Mouse (Mus musculus) left cerebral cortex, postnatal 4 days (tissue): Measurements from ENCODE around the gene Tsga10ip. TPM values are rescaled to one million over a fixed set of nuclear protein-coding genes. Genes with fewer than 3 reads are reported as not detected.
A peak's percentile ranks its signal among the peaks of the same experiment; 100 is the strongest.
"Not testable (repeated sequence)": the region's sequence is repeated elsewhere in the genome, so short reads cannot be mapped to it uniquely, and the experiment has no call there.

ENCODE experiments used
- DNase-seq: peaks from one replicate; pipeline ENCODE4 v3.0.0-alpha.2; 2022
- intact Hi-C: fragments of 180-260 bp; cut with DNase I; formaldehyde crosslinking; loops from one replicate; pipeline ENCODE4 v1.15.1; 2025
- total RNA-seq, 2 experiments: library from RNA; stranded (reverse); gene quantifications; 2 replicates each; pipeline ENCODE4 v1.2.3; 2021

Tsga10ip gene
- total RNA-seq, 2 experiments from 2014 or later, result not detected

DNA sequence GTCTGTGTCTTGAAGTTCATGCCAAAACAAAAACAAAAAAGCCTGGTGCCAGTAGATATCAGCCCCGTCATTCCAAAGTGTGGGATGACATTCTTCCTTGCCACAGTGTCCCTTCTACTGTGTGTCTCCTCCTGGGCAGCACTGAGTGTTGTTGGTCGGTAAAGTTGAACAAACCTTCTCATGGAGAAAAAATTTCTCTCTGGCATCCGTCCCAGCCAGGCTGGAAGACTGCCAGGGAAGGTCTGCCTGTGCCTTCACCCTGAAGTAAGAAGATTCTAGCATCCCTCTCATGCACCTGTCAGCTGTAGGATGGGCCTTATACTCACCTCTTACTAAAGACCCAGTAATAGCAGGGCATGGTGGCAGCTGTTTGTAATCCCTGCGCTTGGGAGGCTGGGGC lies 9.4 kb downstream of the Tsga10ip start:
- DNase-seq, result peak; percentile 69
- intact Hi-C loops, result no loop called here

DNA sequence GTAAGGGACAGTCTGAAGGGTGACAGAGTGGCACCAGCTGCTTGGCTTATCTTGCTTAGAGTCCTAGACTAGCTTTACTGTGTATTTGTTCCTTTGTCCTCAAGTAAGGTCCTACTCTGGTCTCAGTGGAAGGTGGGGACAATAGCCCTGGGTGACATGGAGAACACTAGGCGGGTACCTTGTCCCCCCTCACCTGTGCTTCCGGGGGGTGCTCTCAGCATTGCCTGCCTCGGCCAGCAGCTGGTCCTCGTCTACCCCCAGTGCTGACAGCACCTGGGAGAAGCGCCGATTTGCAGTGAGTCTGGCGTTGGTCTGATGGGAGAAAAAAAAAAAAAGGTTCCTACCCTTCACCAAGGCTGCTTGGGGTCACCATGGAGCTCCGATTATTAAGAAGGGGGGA lies 11.9 kb downstream of the Tsga10ip start:
- DNase-seq, result no peak
- intact Hi-C loops, result no loop called here

GRCm38 (mm10) chr19:5389647-5390046 lies 12.7 kb downstream of the Tsga10ip start:
- intact Hi-C loops, result no loop called here
- no peak for DNase-seq

- intact Hi-C loops, result no loop called here
- DNase-seq, result peak; percentile 97
Measured at GRCm38 (mm10) chr19:5388588-5389242, 13.6 kb downstream of the Tsga10ip start, which contains the start of gene Sart1. Sart1 (minus strand) TSS chr19:5388703.

DNA sequence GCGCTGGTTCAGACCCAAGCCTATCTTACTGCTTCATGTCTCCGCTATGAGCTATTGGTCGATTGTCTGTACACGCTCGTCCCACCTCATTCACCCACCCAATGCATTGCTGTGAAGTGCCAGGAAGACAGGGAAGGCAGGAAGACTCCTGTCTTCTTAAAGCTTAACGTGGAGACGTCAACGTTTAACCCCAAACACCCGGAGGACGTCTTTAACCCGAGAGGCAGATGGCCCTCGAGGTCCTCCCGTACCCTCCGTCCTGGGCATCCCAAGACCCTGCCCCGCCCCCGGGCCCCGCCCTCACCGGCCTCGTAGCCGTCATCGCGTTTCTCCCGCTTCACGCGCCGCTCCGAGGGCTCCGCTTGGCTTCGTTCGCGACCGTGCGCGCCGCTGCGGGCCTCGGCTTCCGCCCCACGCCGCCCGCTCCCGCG lies 14.3 kb downstream of the Tsga10ip start:
- DNase-seq, result peak; percentile 42
- intact Hi-C loops, result no loop called here

DNA sequence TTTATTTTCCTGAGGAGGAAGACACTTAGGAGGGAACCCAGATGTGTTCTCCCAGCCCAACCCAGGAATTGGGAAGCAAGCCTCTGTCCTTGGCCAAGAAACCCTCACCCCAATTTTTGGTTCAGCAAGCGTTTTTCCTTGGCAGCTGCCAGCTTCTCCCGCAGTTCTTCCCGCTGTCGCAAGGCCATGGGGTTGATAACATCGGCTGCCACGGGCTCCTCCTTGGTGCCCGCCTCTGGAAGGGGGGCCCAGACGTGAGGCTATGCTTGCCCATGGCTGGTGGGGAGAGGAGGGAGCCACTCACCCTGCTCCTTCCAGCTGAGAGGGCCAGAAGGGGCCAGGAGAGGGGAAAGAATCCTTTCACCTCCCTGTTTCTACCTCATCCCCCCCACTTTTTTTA lies 17.6 kb downstream of the Tsga10ip start:
- intact Hi-C loops, result no loop called here
- DNase-seq, result no peak

DNA sequence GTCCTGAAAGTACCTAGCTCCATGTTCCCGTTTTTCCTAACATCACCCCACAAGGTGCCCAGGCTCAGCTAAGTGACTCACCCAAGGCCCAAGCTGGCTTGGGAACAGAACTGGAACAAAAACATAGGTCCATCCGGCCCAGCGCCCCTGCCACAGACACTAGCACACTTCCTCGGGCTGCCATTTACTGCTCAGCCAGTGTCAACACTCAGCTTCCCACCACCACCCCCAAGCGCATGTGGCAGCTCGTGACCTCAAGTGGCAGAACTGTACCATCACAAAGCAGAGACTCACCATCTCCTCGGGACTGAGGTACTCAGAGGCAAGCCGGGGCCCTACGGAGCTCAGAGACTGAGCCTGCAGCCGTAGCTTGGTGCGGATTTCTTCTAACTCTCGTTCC lies 19.0 kb downstream of the Tsga10ip start:
- intact Hi-C loops, result no loop called here
- DNase-seq, result no peak

DNA sequence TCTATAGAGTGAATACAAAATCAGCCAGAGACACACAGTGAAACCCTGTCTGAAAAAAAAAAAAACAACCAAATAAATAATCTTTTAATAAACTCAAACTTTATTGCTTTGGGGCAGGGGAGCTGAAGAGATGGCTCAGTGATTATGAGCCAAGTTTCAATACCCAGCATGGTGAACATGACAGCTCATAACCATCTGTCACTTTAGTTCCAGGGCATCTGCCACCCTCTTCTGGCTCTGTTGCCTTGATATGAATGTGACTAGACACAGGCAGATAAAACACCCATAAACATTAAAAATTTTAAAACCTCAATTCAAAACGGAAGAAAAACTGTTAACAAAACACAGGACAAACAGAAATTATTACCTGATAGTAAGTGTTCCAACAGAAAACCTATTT lies 24.9 kb downstream of the Tsga10ip start:
- intact Hi-C loops, result no loop called here
- DNase-seq, result no peak

DNA sequence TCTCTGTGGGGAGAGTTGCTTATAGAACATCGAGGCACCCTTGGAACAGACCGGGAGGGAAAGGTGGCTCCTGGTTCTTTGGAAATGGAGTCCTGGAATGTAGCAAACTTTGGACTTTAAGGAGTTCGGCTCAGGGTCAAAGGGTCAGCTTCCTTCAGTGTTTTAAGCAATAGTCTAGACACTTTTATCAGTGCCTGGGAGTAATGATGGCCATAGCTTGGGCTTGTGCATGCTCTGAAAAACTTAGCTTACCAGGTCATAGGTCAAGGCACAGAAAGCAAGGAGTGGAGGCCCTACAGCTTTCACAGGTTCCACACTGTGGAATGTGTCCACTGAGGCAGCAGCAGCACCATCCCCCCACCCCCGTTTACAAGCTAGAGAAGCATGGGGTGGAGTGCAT lies 27.6 kb downstream of the Tsga10ip start:
- intact Hi-C loops, result no loop called here
- DNase-seq, result no peak

DNA sequence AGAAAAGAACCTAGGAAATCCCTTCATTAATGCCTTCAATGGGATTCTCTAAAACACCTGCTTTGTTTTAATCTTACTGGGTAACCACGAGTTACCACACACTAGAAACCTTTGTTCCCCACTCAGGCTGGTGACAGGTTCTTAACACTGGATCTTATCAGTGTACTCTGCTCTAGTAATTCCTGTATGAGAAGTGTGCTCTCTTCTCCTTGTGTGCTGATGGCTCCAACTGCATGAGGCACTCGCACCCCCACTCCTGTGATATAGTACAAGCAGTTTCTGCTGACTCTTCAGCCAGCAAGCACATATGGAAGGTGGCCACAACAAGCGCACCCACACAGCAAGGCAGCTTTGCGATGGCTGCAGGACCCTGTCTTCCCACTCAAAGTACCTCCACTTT lies 28.1 kb downstream of the Tsga10ip start:
- intact Hi-C loops, result no loop called here
- no peak for DNase-seq

GRCm38 (mm10) chr19:5372724-5373123 lies 29.6 kb downstream of the Tsga10ip start:
- no peak for DNase-seq
- intact Hi-C loops, result no loop called here

GRCm38 (mm10) chr19:5370932-5371331 lies 31.4 kb downstream of the Tsga10ip start:
- DNase-seq, result no peak
- intact Hi-C loops, result no loop called here

GRCm38 (mm10) chr19:5367455-5367854 lies 34.9 kb downstream of the Tsga10ip start:
- intact Hi-C loops, result no loop called here
- DNase-seq, result no peak

- DNase-seq, result peak; percentile 9
- intact Hi-C loops, result no loop called here
Measured at GRCm38 (mm10) chr19:5367053-5367359, 35.3 kb downstream of the Tsga10ip start, which contains the start of gene Banf1. Banf1 (minus strand) TSS chr19:5367168.

DNA sequence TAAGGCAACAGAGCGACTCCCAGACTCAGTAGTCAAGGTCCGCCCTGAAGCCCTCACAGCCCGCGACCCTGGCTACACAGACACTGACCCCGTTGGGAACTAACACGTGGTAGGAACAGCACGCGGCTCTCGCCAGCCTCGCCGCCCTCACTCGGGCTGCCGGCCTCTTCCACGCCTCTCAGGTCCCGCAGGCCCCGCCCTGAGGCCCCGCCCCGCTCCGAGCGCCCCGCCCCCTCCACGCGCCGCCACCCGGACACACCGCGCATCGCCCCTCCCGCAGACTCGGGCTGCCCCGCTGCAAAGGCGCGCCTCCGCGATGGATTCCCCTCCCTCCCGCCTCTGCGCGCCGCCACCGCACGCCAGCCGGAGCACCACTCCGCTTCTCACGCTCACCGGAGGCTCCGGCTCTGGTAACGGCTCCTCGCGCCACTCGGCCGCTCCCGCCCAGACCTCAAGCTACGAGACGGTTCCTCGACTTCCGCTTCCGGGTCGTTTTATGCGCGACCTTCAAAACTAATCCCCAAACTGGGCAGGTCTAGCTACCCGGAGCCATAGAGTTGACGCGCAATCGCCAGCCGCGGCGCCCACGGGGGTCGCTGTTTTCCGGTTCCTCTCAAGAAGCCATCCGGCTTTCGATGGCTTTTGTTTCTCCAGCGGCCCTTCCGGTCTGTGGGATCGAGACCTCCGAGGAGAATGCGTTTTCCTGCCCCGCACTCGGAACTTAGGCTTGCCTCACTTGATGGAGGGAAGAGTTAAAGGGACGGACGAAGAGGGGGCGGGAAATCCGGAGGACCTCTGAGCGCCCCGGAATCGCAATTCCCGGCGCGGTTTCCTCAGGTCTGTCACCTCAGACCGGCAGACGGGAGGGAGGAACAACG lies 35.9 kb downstream of the Tsga10ip start, which contains the start of gene Eif1ad:
Gene Eif1ad (plus strand): TSS at position 567 of the 878 bp plus-strand sequence.
- intact Hi-C loops, result no loop called here
- DNase-seq, result peak; percentile 96

- intact Hi-C loops, result no loop called here
- peak; percentile 14 for DNase-seq
Measured at GRCm38 (mm10) chr19:5365751-5366150, 36.6 kb downstream of the Tsga10ip start.

- intact Hi-C loops, result no loop called here
- DNase-seq, result no peak
Measured at GRCm38 (mm10) chr19:5364124-5364523, 38.2 kb downstream of the Tsga10ip start.

DNA sequence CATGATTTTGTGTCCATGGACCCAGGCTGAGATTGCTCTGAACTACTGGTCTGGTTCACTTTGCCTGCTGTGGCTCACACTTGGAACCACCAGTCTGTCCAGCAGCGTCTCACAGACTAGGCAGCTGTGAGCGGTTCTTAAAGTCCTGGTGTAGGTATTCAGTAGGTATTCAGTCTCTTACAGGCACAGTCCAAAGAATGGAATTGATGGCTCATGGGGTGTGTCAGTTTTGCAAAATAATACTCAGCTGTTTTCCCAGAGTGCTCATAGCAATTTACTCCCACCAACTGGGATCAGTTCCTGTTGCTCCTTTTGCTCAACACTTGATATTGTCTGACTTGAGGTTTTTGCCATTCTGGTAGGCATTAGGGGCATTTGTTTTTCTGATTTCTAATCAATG lies 40.1 kb downstream of the Tsga10ip start:
- intact Hi-C loops, result no loop called here
- no peak for DNase-seq

GRCm38 (mm10) chr19:5356080-5356479 lies 46.2 kb downstream of the Tsga10ip start:
- intact Hi-C loops, result no loop called here
- no peak for DNase-seq

DNA sequence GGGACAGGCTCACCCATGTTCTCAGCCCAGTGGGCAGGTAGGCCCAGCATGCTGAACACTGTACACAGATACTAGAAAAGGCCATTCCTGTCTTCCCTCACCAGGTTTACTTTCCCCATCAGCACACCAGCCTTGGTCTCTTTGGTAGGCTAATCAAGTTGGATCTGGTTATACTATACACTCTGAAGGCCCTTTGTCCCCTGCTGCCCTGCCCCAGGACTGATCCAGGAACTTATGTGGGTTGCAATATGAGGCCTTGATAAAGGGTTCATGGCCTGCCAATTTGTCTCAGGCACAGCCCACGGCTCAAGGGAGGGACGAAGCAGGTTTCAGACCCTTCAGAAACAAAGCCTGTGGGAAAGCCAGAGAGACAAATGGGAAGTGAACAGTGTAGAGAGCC lies 48.7 kb downstream of the Tsga10ip start:
- no peak for DNase-seq
- intact Hi-C loops, result no loop called here

DNA sequence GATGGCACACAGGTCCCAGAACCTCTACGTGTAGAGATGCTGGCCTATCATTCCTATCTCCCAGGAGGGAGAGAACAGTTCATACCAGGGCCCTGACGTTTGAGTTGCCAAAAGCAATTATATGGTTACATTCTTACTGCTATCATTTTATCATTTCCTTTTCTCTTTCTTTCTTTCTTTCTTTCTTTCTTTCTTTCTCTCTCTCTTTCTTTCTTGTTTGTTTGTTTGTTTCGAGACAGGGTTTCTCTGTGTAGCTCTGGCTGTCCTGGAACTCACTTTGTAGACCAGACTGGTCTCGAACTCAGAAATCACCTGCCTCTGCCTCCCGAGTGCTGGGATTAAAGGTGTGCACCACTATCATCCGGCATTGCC lies 52.8 kb downstream of the Tsga10ip start, which contains the start of gene Cst6:
Gene Cst6 (minus strand): TSS at position 73 of the 372 bp plus-strand sequence.
- DNase-seq, result not testable (repeated sequence)
- intact Hi-C loops, result loop anchor here (5.0 kb wide), 1 partner anchor 42 kb away; no protein-coding TSS in a partner anchor
